Mouse (Mus musculus): ENCODE measurements around the gene Cdc37. TPM values are rescaled to one million over a fixed set of nuclear protein-coding genes. Genes with fewer than 3 reads are reported as not detected.
A peak's percentile ranks its signal among the peaks of the same experiment; 100 is the strongest.

Gene Cdc37
- total RNA-seq, 2 experiments from 2014 or later = 128 to 131 TPM

GRCm38 (mm10) chr9:21114190-21114589 is 35.6 kb downstream of the Cdc37 start:
- intact Hi-C loops (cut with DNase I) = no loop called here

GRCm38 (mm10) chr9:21113751-21114150 is 36.0 kb downstream of the Cdc37 start:
- DNase-seq (ENCODE audit: low spot score in 2 of 2) = no peak
- intact Hi-C loops (cut with DNase I) = no loop called here

More at GRCm38 (mm10) chr9:21114190-21114589, 35.6 kb downstream of the Cdc37 start:
- DNase-seq (ENCODE audit: low spot score in 2 of 2) = no peak

- intact Hi-C loops (cut with DNase I) = no loop called here
- DNase-seq (ENCODE audit: low spot score in 2 of 2) = no peak
Measured at GRCm38 (mm10) chr9:21107607-21108237, 42.1 kb downstream of the Cdc37 start.

GRCm38 (mm10) chr9:21105760-21106564 is 43.8 kb downstream of the Cdc37 start:
- intact Hi-C loops (cut with DNase I) = no loop called here
- DNase-seq (ENCODE audit: low spot score in 2 of 2) = peak; percentile 23 to 33

- intact Hi-C loops (cut with DNase I) = no loop called here
- DNase-seq (ENCODE audit: low spot score in 2 of 2) = no peak
Measured at GRCm38 (mm10) chr9:21104814-21105213, 45.0 kb downstream of the Cdc37 start.

- DNase-seq (ENCODE audit: low spot score in 2 of 2) = no peak
- intact Hi-C loops (cut with DNase I) = no loop called here
Measured at GRCm38 (mm10) chr9:21102076-21102475, 47.7 kb downstream of the Cdc37 start.

GRCm38 (mm10) chr9:21100447-21101161 is 49.2 kb downstream of the Cdc37 start:
- DNase-seq (ENCODE audit: low spot score in 2 of 2) = no peak
- intact Hi-C loops (cut with DNase I) = no loop called here

- intact Hi-C loops (cut with DNase I) = no loop called here
- peak; percentile 52 to 73 for DNase-seq (ENCODE audit: low spot score in 2 of 2)
Measured at GRCm38 (mm10) chr9:21097793-21098192, 52.0 kb downstream of the Cdc37 start.

GRCm38 (mm10) chr9:21095958-21096357 is 53.8 kb downstream of the Cdc37 start:
- intact Hi-C loops (cut with DNase I) = no loop called here

GRCm38 (mm10) chr9:21093423-21093822 is 56.4 kb downstream of the Cdc37 start:
- intact Hi-C loops (cut with DNase I) = loop anchor here (5.0 kb wide), 2 partner anchors 34 to 61 kb away; partner anchors contain the start of gene Icam5
- DNase-seq (ENCODE audit: low spot score in 2 of 2) = no peak

More at GRCm38 (mm10) chr9:21095958-21096357, 53.8 kb downstream of the Cdc37 start:
- DNase-seq (ENCODE audit: low spot score in 2 of 2) = no peak

- DNase-seq (ENCODE audit: low spot score in 2 of 2) = peak; percentile 98 to 99
- intact Hi-C loops (cut with DNase I) = loop anchor here (5.0 kb wide), 2 partner anchors 35 to 60 kb away; partner anchors contain the start of gene Icam5
Measured at GRCm38 (mm10) chr9:21091707-21092320, 58.0 kb downstream of the Cdc37 start, which contains the start of the genes Gm38431 and Raver1. Gene Gm38431 (minus strand): TSS chr9:21091997. Gene Raver1 (minus strand): TSS chr9:21092008.

- intact Hi-C loops (cut with DNase I) = loop anchor here (5.0 kb wide), 2 partner anchors 36 to 59 kb away; partner anchors contain the start of gene Icam5
Measured at GRCm38 (mm10) chr9:21090972-21091706, 58.6 kb downstream of the Cdc37 start.

GRCm38 (mm10) chr9:21090537-21090936 is 59.2 kb downstream of the Cdc37 start:
- intact Hi-C loops (cut with DNase I) = loop anchor here (5.0 kb wide), 2 partner anchors 37 to 58 kb away; partner anchors contain the start of gene Icam5
- no peak for DNase-seq (ENCODE audit: low spot score in 2 of 2)

More at GRCm38 (mm10) chr9:21090972-21091706, 58.6 kb downstream of the Cdc37 start:
- DNase-seq (ENCODE audit: low spot score in 2 of 2) = no peak

- intact Hi-C loops (cut with DNase I) = no loop called here
- no peak for DNase-seq (ENCODE audit: low spot score in 2 of 2)
Measured at GRCm38 (mm10) chr9:21083324-21083723, 66.5 kb downstream of the Cdc37 start.

Other genes with a start within 250 kb of the Cdc37 start
- 10 to 100 TPM; 39.9 to 43.6 TPM for gene Dnmt1, start 190.1 kb downstream of the Cdc37 start, total RNA-seq (2021)
- gene S1pr2, start 173.2 kb downstream of the Cdc37 start, total RNA-seq (2021) = 1 to 10 TPM; 1.6 to 1.8 TPM
- gene Mrpl4, start 147.2 kb downstream of the Cdc37 start, total RNA-seq (2021) = 10 to 100 TPM; 58.7 to 62.9 TPM
- gene Icam1, start 134.0 kb downstream of the Cdc37 start, total RNA-seq (2021) = 1 to 10 TPM; 3.0 to 3.6 TPM
- gene Icam4, start 120.6 kb downstream of the Cdc37 start, total RNA-seq (2021) = under 1 TPM in 1 of 2 experiments, not detected in 1; 0.86 TPM
- 100 to 1,000 TPM; 294 to 307 TPM for gene Icam5, start 117.9 kb downstream of the Cdc37 start, total RNA-seq (2021)
- gene Zglp1, start 82.9 kb downstream of the Cdc37 start, total RNA-seq (2021) = 1 to 10 TPM in 1 of 2 experiments, not detected in 1; 1.8 TPM
- gene Gm49373, start 76.9 kb downstream of the Cdc37 start, total RNA-seq (2021) = under 1 TPM; 0.72 to 0.90 TPM
- gene Fdx1l, start 76.4 kb downstream of the Cdc37 start, total RNA-seq (2021) = 10 to 100 TPM; 54.8 to 55.0 TPM
- gene Gm38431, start 58.0 kb downstream of the Cdc37 start, total RNA-seq (2021) = 1 to 10 TPM; 1.8 to 2.6 TPM
- gene Raver1, start 58.0 kb downstream of the Cdc37 start, total RNA-seq (2021) = 10 to 100 TPM; 30.0 to 30.9 TPM
- gene Tyk2, start 18.7 kb downstream of the Cdc37 start, total RNA-seq (2021) = 10 to 100 TPM; 11.7 to 12.0 TPM
- gene Pde4a, start 15.7 kb upstream of the Cdc37 start, total RNA-seq (2021) = 10 to 100 TPM; 76.2 to 79.6 TPM
- gene Keap1, start 89.4 kb upstream of the Cdc37 start, total RNA-seq (2021) = 10 to 100 TPM; 47.2 to 50.5 TPM
- gene S1pr5, start 98.5 kb upstream of the Cdc37 start, total RNA-seq (2021) = 1 to 10 TPM; 3.4 to 5.2 TPM
- gene Atg4d, start 115.3 kb upstream of the Cdc37 start, total RNA-seq (2021) = 10 to 100 TPM; 35.3 to 37.5 TPM
- gene Kri1, start 138.0 kb upstream of the Cdc37 start, total RNA-seq (2021) = 10 to 100 TPM; 31.9 to 32.3 TPM
- 10 to 100 TPM; 57.5 to 62.9 TPM for gene Cdkn2d, start 141.4 kb upstream of the Cdc37 start, total RNA-seq (2021)
- 1 to 10 TPM in 1 of 2 experiments, under 1 TPM in 1; 0.13 to 2.3 TPM for gene Ap1m2, start 162.4 kb upstream of the Cdc37 start, total RNA-seq (2021)
- gene Slc44a2, start 170.7 kb upstream of the Cdc37 start, total RNA-seq (2021) = 10 to 100 TPM; 56.2 to 56.5 TPM
- gene Ilf3, start 217.9 kb upstream of the Cdc37 start, total RNA-seq (2021) = 10 to 100 TPM; 69.8 to 78.8 TPM